Mouse (Mus musculus): Measurements from ENCODE around the gene Klc4. TPM values are rescaled to one million over a fixed set of nuclear protein-coding genes. Genes with fewer than 3 reads are reported as not detected.
A peak's percentile ranks its signal among the peaks of the same experiment; 100 is the strongest.

The Klc4 gene
- total RNA-seq, 1 experiment from 2014 or later = 32.3 TPM

- DNase-seq = peak; percentile 78
These were observed 24.5 kb downstream of the Klc4 start for GRCm38 (mm10) chr17:46621324-46621723.

GRCm38 (mm10) chr17:46619683-46620357, 26.0 kb downstream of the Klc4 start:
- no peak for DNase-seq

- DNase-seq = no peak
These were observed 26.8 kb downstream of the Klc4 start for GRCm38 (mm10) chr17:46618769-46619682.

- DNase-seq = no peak
These were observed 27.4 kb downstream of the Klc4 start for GRCm38 (mm10) chr17:46618394-46618768.

GRCm38 (mm10) chr17:46617799-46618198, 28.0 kb downstream of the Klc4 start:
- DNase-seq = no peak

GRCm38 (mm10) chr17:46613229-46613628, 32.6 kb downstream of the Klc4 start:
- no peak for DNase-seq

- peak; percentile 49 for DNase-seq
These were observed 33.0 kb downstream of the Klc4 start for GRCm38 (mm10) chr17:46612820-46613219.

GRCm38 (mm10) chr17:46612189-46612588, 33.6 kb downstream of the Klc4 start:
- no peak for DNase-seq

- no peak for DNase-seq
These were observed 34.5 kb downstream of the Klc4 start for GRCm38 (mm10) chr17:46611316-46611715.

- peak; percentile 50 for DNase-seq
These were observed 35.9 kb downstream of the Klc4 start for GRCm38 (mm10) chr17:46609721-46610514.

- DNase-seq = no peak
These were observed 39.8 kb downstream of the Klc4 start for GRCm38 (mm10) chr17:46605987-46606386.

GRCm38 (mm10) chr17:46605126-46605525, 40.7 kb downstream of the Klc4 start:
- no peak for DNase-seq

- no peak for DNase-seq
These were observed 42.6 kb downstream of the Klc4 start for GRCm38 (mm10) chr17:46603229-46603628.

- no peak for DNase-seq
These were observed 43.6 kb downstream of the Klc4 start for GRCm38 (mm10) chr17:46602212-46602611.

GRCm38 (mm10) chr17:46600569-46600968, 45.3 kb downstream of the Klc4 start:
- no peak for DNase-seq

GRCm38 (mm10) chr17:46598963-46599362, 46.9 kb downstream of the Klc4 start:
- no peak for DNase-seq

- no peak for DNase-seq
These were observed 47.9 kb downstream of the Klc4 start for GRCm38 (mm10) chr17:46597956-46598355.

- no peak for DNase-seq
These were observed 50.5 kb downstream of the Klc4 start for GRCm38 (mm10) chr17:46595336-46595735.

- no peak for DNase-seq
These were observed 51.2 kb downstream of the Klc4 start for GRCm38 (mm10) chr17:46594606-46595005.

GRCm38 (mm10) chr17:46593124-46593523, 52.7 kb downstream of the Klc4 start:
- no peak for DNase-seq

GRCm38 (mm10) chr17:46591406-46591805, 54.4 kb downstream of the Klc4 start:
- no peak for DNase-seq

GRCm38 (mm10) chr17:46590439-46590838, 55.4 kb downstream of the Klc4 start:
- DNase-seq = no peak

All from adrenal gland, postnatal 14 days (tissue).